Mouse (Mus musculus): ENCODE measurements around the gene Csnk2b. TPM values are rescaled to one million over a fixed set of nuclear protein-coding genes. Genes with fewer than 3 reads are reported as not detected.
A peak's percentile ranks its signal among the peaks of the same experiment; 100 is the strongest.

Csnk2b gene
- total RNA-seq, 2 experiments from 2014 or later, result 183 to 187 TPM

DNA sequence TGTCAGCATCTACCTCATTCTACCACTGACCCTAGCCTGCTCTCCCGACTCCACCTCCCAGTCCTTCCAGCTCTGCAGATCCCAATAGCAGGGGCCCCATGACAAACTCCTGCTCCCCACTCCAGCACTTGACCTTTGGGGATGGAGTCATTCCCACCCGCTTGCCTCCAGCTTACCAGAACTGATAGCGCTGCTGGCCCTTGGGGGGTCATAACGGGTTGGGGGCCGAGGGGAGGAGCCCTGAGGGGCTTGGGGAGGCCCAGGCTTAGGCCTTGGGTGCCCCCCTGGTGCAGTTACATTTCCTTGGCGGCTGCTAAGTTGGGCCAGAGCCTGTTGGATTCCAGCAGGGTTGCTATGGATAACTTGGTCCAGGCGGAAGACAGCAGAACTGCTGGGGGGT lies 32.8 kb upstream of the Csnk2b start:
- no peak for DNase-seq
- intact Hi-C loops (cut with DNase I), result no loop called here

DNA sequence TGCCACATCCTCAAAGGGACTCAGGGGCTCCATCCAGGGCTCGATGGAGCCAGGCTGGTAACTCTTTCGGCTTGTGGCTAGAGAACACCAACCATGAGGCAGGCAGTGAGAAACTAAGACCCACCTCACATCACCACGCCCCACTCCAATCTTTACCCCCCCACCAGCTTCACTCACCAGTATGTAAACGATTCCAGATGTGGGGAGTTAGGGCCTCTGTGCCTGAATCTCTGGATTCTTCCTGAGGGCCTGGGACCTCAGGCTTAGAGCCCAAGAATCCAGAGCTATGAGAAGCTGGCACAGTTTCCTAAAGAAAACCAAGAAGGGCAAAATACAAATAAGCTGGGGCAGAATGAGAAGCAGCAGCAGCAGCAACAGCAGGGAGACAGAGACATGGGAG lies 32.1 kb upstream of the Csnk2b start:
- no peak for DNase-seq
- intact Hi-C loops (cut with DNase I), result loop anchor here (2.0 kb wide), 1 partner anchor 15 kb away; no protein-coding TSS in a partner anchor

DNA sequence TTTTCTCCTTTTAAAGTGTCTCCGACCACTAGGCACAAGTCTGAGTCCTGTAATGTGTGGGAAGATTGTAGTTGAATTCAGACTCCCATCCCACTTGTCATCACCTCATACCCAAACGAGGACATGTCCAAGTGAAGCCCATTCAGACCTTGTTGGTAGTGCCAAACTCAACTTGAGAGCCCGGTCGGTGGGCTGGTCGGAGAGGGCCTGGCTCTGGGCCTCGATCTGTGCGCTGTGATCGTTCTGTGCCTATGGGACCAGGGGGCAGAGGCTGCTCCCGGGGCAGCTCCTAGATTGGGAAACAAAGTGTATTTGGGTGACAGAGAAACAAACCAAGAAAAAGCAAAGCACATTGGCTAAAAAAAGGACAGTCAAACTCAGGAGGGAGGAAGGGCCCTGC lies 31.2 kb upstream of the Csnk2b start:
- intact Hi-C loops (cut with DNase I), result loop anchor here (2.0 kb wide), 1 partner anchor 14 kb away; no protein-coding TSS in a partner anchor
- no peak for DNase-seq

DNA sequence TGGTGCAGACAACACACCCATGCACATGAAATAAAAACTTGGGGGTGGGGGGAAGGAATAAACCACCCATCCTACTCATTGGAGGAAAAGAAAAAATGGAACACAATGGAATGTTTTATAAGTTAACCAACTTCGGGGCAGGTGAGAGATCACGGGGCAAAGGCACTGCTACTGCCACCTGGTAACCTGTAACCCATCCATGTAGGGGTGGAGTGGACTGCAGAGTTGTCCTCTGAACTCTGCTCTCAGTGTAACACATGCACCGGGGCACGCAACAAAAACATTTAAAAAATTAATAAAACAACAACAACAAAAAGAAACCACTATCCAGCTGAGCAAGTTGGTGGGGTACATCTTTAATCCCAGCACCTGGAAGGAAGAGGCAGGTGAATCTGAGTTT lies 30.3 kb upstream of the Csnk2b start:
- intact Hi-C loops (cut with DNase I), result loop anchor here (2.0 kb wide), 1 partner anchor 13 kb away; no protein-coding TSS in a partner anchor
- no peak for DNase-seq

DNA sequence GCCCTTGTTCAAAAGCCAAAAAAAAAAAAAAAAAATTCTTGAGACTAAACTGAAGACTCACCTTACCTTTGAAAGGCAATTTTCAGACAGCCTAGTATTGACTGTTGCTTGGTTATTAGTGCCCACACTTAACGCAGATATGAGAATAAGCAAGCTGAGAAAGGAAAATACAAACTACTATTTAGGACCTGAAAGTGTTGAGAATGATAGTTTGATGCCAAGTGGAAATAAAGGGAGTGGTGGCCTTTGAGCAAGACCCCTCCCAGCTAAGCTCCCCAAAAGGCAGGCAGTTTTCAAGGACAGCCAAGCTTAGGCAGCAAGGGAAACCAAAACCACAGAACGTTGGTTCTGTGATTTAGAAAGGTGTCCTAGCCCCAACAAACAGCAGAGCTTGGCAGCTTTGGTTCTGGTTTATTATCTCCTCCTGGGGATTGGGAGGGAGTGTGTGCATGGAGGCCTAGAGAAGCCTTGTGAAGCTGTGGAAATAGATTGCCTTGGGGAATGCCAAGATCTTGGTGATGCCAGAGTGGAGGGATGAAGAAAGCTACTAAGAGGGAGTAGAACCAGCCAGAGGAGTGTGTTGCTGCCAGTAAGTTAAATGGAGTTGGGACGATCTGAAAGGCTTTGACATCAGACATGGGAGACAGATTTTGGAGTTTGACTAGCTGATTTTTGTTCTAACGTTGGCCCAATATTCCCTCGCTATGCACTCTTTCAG lies 26.2 kb upstream of the Csnk2b start:
- intact Hi-C loops (cut with DNase I), result no loop called here
- no peak for DNase-seq

GRCm38 (mm10) chr17:35147348-35147747 lies 25.5 kb upstream of the Csnk2b start:
- no peak for DNase-seq
- intact Hi-C loops (cut with DNase I), result no loop called here

DNA sequence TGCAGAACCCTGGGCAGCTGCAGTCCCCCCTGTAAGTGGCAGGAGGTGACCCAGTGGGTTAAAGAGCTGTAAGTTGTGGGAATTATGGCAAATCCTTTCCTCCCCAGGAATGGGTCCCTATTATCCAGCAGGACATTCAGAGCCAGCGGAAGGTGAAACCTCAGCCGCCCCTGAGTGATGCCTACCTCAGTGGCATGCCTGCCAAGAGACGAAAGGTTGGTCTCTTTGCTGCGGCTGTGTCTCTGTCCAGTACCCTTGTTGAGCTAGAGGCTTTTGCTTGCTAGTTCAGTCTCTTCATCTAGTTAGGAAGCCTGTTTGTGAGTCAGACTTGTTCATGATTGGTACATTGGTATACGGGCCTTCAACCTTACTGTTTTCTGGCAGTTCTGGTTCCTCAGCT lies 24.3 kb upstream of the Csnk2b start:
- intact Hi-C loops (cut with DNase I), result no loop called here

GRCm38 (mm10) chr17:35141971-35142370 lies 20.1 kb upstream of the Csnk2b start:
- intact Hi-C loops (cut with DNase I), result no loop called here
- no peak for DNase-seq

More for the DNA sequence above, 24.3 kb upstream of the Csnk2b start:
- DNase-seq, result no peak

GRCm38 (mm10) chr17:35140490-35140996 lies 18.7 kb upstream of the Csnk2b start:
- no peak for DNase-seq
- intact Hi-C loops (cut with DNase I), result no loop called here

DNA sequence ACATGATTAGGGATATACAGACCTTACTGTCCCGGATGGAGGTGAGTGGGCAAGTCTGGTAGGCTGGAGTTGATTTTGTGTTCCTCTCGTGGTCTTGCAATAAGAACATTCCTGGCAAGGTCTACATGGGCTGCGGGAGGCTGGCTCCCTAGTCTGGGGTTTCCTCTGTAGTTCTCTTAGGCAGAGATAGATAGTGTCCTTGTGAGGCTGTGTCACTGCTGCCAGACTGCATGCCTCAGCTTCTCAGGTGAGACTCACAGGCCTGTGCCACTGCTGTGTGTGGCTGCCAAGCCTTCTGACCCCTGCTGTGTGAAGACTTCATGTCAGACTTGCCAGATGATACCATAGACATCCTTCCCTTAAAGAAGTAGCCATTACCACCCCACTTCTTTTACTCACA lies 17.4 kb upstream of the Csnk2b start:
- DNase-seq, result no peak
- intact Hi-C loops (cut with DNase I), result loop anchor here (2.0 kb wide), 1 partner anchor 14 kb away; no protein-coding TSS in a partner anchor

- no peak for DNase-seq
- intact Hi-C loops (cut with DNase I), result loop anchor here (2.0 kb wide), 1 partner anchor 27 kb away; no protein-coding TSS in a partner anchor
Measured at GRCm38 (mm10) chr17:35135591-35136320, 13.9 kb upstream of the Csnk2b start.

DNA sequence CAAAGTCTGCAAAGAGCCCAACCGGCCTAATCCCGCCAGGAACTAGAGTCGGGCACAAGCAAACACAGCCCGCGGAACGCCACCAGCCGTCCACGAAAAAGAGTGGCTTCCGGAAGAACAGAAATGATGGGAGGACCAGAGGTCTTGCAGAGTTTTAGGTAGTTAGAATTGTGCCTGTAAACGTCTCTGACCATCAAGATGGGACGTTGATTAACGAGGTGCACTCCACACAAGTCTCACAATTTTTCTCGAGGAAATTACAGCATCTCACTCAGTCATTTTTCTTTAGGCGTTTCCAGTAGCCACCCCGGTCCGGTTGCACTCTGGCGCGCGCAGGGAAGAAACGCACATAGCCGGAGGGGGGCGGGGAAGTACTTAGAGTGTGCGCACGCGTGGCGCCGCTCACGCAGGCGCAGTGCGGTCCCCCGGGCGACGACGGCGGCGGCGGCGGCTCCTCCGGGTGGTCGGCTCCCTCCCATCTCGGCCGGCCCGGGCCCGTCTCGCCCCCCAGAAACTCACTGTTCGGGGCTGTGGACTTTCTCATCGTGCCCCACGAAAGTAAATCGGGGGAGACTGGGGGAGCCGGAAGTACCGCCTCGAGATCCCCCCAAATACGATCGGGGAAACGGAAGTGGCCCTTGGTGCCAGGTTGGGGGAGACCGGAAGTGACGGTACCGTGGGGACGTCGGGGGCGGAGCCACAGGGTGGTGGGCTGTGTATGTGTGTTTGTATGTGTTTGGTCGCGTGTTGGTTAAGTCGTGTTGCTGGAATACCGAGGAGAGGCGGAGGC lies 13.1 kb upstream of the Csnk2b start, which contains the start of gene Bag6:
Gene Bag6, plus strand, starts transcription at position 378 of the 790 bp plus-strand sequence.
- peak; percentile 96 for DNase-seq
- intact Hi-C loops (cut with DNase I), result no loop called here

DNA sequence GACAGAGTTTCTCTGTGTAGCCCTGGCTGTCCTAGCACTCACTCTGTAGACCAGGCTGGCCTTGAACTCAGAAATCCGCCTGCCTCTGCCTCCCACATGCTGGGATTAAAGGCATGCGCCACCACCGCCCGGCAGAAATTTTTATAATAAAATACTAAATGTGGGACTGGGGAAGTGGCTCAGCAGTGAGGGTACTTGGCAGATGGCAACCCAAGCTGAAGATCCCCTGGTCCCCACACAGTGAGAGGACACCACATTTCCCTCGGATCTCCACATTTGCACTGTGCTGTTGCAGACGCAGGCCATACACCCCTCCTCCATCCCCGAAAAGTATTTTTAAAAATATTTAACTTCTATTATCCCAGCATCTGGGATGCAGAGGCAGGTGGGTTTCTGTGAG lies 11.7 kb upstream of the Csnk2b start:
- no peak for DNase-seq
- intact Hi-C loops (cut with DNase I), result no loop called here

- DNase-seq, result no peak
- intact Hi-C loops (cut with DNase I), result no loop called here
Measured at GRCm38 (mm10) chr17:35132174-35132560, 10.3 kb upstream of the Csnk2b start.

DNA sequence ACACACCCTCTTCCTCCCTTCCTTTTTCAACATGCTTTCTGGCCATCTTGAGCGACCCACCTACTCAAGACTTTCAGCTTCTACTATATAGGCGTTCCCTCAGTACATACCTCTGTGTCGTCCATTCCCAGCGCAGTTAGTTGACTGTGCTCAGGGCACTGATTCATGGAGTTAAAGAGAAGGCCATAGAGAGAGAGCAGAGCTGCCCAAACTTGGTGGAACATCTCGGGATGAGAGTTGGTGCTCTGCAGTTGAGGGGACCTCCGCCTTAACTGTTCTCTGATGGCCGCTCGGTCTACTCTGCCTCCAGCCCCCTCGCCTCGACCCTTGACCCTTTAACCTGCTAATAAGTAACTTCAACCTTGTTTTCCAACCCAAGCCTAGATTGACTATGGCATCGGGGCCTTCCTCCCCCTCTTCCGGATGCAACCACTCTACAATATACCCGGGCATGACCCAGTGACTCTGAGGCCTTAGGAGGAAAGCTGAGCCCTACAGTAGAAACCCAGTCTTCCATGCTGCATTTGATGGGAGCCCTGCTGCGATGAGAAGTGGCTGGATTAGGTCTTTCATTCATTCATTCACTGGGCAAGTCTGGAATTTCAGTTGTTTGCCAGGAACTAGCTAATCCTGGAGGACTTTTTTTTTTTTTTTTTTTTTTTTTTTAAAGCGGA lies 9.8 kb upstream of the Csnk2b start, which contains the start of gene Apom:
Gene Apom, minus strand, starts transcription at position 551 of the 674 bp plus-strand sequence.
- intact Hi-C loops (cut with DNase I), result no loop called here
- no peak for DNase-seq

- DNase-seq, result no peak
- intact Hi-C loops (cut with DNase I), result no loop called here
Measured at GRCm38 (mm10) chr17:35131038-35131437, 9.2 kb upstream of the Csnk2b start.

- intact Hi-C loops (cut with DNase I), result loop anchor here (5.0 kb wide), 1 partner anchor 33 kb away; the partner anchor contains the start of gene Prrc2a
Measured at GRCm38 (mm10) chr17:35128996-35129395, 7.1 kb upstream of the Csnk2b start.

GRCm38 (mm10) chr17:35127017-35127416 lies 5.2 kb upstream of the Csnk2b start:
- intact Hi-C loops (cut with DNase I), result loop anchor here (5.0 kb wide), 1 partner anchor 35 kb away; the partner anchor contains the start of gene Prrc2a
- no peak for DNase-seq

More at GRCm38 (mm10) chr17:35128996-35129395, 7.1 kb upstream of the Csnk2b start:
- DNase-seq, result no peak

- peak; percentile 83 to 84 for DNase-seq
- intact Hi-C loops (cut with DNase I), result loop anchor here (5.0 kb wide), 1 partner anchor 36 kb away; the partner anchor contains the start of gene Prrc2a
Measured at GRCm38 (mm10) chr17:35126206-35126611, 4.4 kb upstream of the Csnk2b start, which contains the start of gene D17H6S53E. TSS of gene D17H6S53E (plus strand) at chr17:35126373.

GRCm38 (mm10) chr17:35125578-35125977 lies 3.7 kb upstream of the Csnk2b start:
- intact Hi-C loops (cut with DNase I), result loop anchor here (5.0 kb wide), 1 partner anchor 37 kb away; the partner anchor contains the start of gene Prrc2a
- no peak for DNase-seq

Data from heart, postnatal 10 days (tissue).